Mouse (Mus musculus) embryonic fibroblast, embryonic 13.5 days (primary cell): ENCODE measurements around the gene Bean1.

Source experiments
- CTCF ChIP-seq: IDR thresholded peaks from 2 replicates; pipeline ENCODE4 v1.5.1; 2011; ENCODE audit warnings: mild to moderate bottlenecking, control low read depth, low read length, moderate library complexity, borderline replicate concordance; ENCODE audit not compliant: insufficient read depth
- POLR2A ChIP-seq: IDR thresholded peaks from 2 replicates; pipeline ENCODE4 v1.6.1; 2011; ENCODE audit warnings: low read depth, mild to moderate bottlenecking, control low read depth, low read length, moderate library complexity

GRCm38 (mm10) chr8:104246621-104247020, 76.4 kb downstream of the Bean1 start:
- no peak for TF ChIP-seq POLR2A
- TF ChIP-seq CTCF: no peak
